Mouse (Mus musculus) CH12.LX (cell line): Measurements from ENCODE around the gene Pcbp4.

Experiments
- MAFK ChIP-seq: IDR thresholded peaks from 2 replicates; pipeline ENCODE4 v1.6.1; 2011; ENCODE audit warnings: low read length, improper control_type of control experiment; ENCODE audit not compliant: insufficient replicate concordance
- MAX ChIP-seq: IDR thresholded peaks from 2 replicates; pipeline ENCODE4 v1.6.1; 2011; ENCODE audit warnings: low read length, improper control_type of control experiment

GRCm38 (mm10) chr9:106469776-106470175 lies 16.7 kb downstream of the Pcbp4 start:
- TF ChIP-seq MAX (no peak), MAFK (no peak)
